Mouse (Mus musculus) embryonic facial prominence, embryonic 14.5 days (tissue): ENCODE data around the gene Mapk11. TPM values are rescaled to one million over a fixed set of nuclear protein-coding genes. Genes with fewer than 3 reads are reported as not detected.

Experiments
- ATAC-seq: fragments of 200-750 bp; cut with Nextera tagmentation; 2 replicates; pipeline ENCODE4 v1.8.0; 2017; ENCODE audit warnings: low read depth, moderate number of reproducible peaks, moderate TSS enrichment
- DNase-seq: peaks from one replicate; pipeline ENCODE4 v3.0.0-alpha.2; 2015; ENCODE audit warnings: low spot score
- H3K27ac ChIP-seq: fragments of 300-500 bp; sonication (generic); replicated peaks from 2 replicates; pipeline ENCODE4 v1.5.1; 2014; ENCODE audit warnings: low read depth, mild to moderate bottlenecking, low read length, moderate library complexity
- H3K27me3 ChIP-seq: fragments of 300-500 bp; sonication (generic); replicated peaks from 2 replicates; pipeline ENCODE4 v1.6.1; 2014; ENCODE audit warnings: low read length; ENCODE audit not compliant: control insufficient read depth, insufficient read depth
- H3K36me3 ChIP-seq: fragments of 300-500 bp; sonication (generic); 2 replicates; pipeline ENCODE4 v1.6.1; 2014; ENCODE audit warnings: low read length, mixed read lengths; ENCODE audit not compliant: control insufficient read depth, insufficient read depth
- H3K4me1 ChIP-seq: fragments of 300-500 bp; sonication (generic); 2 replicates; pipeline ENCODE4 v1.6.1; 2014; ENCODE audit warnings: antibody characterized with exemption, low read length; ENCODE audit not compliant: control insufficient read depth, insufficient read depth
- H3K4me2 ChIP-seq: fragments of 300-500 bp; sonication (generic); 2 replicates; pipeline ENCODE4 v1.6.1; 2014; ENCODE audit warnings: low read depth, mild to moderate bottlenecking, low read length, moderate library complexity, mixed read lengths
- H3K4me3 ChIP-seq: fragments of 300-500 bp; sonication (generic); 2 replicates; pipeline ENCODE4 v1.5.1; 2014; ENCODE audit warnings: low read depth, mild to moderate bottlenecking, low read length
- H3K9ac ChIP-seq: fragments of 300-500 bp; sonication (generic); 2 replicates; pipeline ENCODE4 v1.6.1; 2014; ENCODE audit warnings: low read depth, mild to moderate bottlenecking, low read length, moderate library complexity, mixed read lengths
- H3K9me3 ChIP-seq: fragments of 300-500 bp; sonication (generic); 2 replicates; pipeline ENCODE4 v1.6.1; 2016; ENCODE audit warnings: low read length; ENCODE audit not compliant: control insufficient read depth
- WGBS: fragments of 180-500 bp; shearing (Covaris S2); extraction: QIAGEN DNeasy Blood & Tissue Kit; methylation state at CpG from one replicate; pipeline ENCODE4 v1.1.7; 2014; 5-methylcytosine and 5-hydroxymethylcytosine counted together
- polyA plus RNA-seq: library from polyadenylated mRNA; unstranded; fragments of >200 nt; fragmentation: Nextera tagmentation; extraction: Ambion mirVana; gene quantifications from 2 replicates; pipeline ENCODE4 v1.2.1, GENCODE M21; 2014

The Mapk11 gene
- polyA plus RNA-seq, 1 experiment from 2014 or later = 8.6 TPM

DNA sequence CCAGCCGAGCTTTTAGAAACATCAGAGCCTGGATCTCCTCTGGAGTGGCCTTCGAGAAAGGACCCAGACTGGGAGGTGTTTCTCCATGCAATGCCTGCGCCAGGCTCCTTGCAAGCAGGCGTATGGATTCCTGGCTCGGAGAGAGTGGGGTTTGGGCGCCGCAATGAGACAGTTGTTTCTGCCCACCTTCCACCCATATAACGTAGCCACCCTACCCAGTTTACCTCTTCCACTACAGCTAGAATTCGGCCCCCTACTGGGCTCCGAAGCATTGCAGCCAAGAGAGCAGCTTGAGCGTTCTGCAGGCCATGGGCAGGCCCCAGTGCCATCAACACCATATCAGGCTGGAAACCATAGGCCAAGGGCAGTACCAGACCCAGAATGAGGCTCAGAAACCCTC, 25.8 kb downstream of the Mapk11 start:
- peak overlapping the region; percentile 89 for H3K9ac ChIP-seq
- H3K4me3 ChIP-seq = peak overlapping the region; percentile 93
- peaks cover 35% of the 10 kb centered on the region for H3K4me1 ChIP-seq
- ATAC-seq (no peak), DNase-seq (peak; percentile 30)
- no peaks in the 10 kb centered on the region for H3K27me3 ChIP-seq
- H3K27ac ChIP-seq = peak overlapping the region; percentile 90
- no peaks in the 10 kb centered on the region for H3K9me3 ChIP-seq
- peaks cover 29% of the 10 kb centered on the region for H3K36me3 ChIP-seq
- 31% methylated on average over 11 of the region's 11 CpGs for WGBS
- H3K4me2 ChIP-seq = peak overlapping the region; percentile 95

DNA sequence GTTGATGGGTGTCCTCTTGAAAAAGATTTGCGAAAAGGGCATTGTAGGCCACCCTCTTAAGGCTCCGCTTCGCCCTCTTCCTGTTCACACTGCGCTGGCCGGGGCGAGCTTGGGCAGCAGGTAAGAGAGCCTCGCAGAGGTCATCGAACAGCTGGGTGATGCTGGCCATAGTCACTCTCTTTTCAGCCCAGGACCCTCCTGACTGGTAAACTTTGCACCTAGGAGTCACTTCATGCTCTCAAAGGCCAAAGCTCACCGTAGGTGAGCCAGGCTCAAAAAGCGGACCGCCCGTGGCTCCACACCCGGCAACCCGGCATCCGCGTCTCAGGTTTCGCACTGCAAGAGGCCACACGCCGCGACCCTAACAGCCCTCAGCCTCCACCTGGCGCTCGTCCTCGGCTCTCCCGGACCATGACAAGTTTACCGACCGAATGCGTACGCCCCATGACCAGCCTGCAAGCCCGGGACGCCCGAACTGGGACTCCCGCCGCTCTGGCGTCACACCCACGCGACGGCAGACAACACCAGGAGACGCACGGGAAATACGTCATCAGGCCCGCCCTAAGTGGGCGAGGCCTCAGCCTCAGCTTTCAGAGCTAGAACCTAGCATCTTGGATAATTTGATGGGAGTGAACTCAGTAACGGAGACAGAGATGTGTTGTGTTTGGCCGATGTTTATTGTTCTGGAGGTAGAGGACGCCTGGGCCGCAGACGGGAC, 26.6 kb downstream of the Mapk11 start, which contains the start of gene Tubgcp6:
Gene Tubgcp6, minus strand, starts transcription at position 464 of the 718 bp plus-strand sequence.
- Histone ChIP-seq H3K36me3 (peaks cover 36% of the 10 kb centered on the region), H3K9ac (peak within 1 kb of the TSS; percentile 89), H3K4me1 (peaks cover 30% of the 10 kb centered on the region), H3K27me3 (no peaks in the 10 kb centered on the region), H3K9me3 (no peaks in the 10 kb centered on the region), H3K27ac (peak within 1 kb of the TSS; percentile 90), H3K4me3 (peak within 1 kb of the TSS; percentile 93), H3K4me2 (peak within 1 kb of the TSS; percentile 95)
- under 1% methylated on average over 47 of the region's 47 CpGs for WGBS
- DNase-seq (peak; percentile 97), ATAC-seq (peak; percentile 90)

DNA sequence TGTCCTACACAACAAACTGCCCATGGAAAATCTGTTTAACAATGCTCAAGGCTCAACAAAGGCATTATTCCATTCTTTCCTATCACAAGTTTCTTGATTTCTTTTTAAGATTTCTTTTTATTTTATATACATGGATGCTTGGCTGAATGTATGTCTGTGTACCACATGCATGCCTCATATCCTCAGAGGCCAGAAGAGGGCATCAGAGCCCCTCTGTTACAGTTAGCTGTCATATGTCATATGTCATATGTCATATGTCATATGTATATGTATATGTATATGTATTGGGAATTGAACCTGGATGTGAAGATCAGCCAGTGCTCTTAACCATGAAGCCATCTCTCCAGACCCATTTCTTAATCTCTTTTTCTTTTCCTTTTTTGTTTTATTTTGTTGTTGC, 31.4 kb downstream of the Mapk11 start:
- H3K27me3 ChIP-seq = no peaks in the 10 kb centered on the region
- no peak overlapping the region for H3K4me3 ChIP-seq
- no peak overlapping the region for H3K4me2 ChIP-seq
- H3K36me3 ChIP-seq = peaks cover 61% of the 10 kb centered on the region
- H3K27ac ChIP-seq = no peak overlapping the region
- DNase-seq = no peak
- ATAC-seq = no peak
- H3K4me1 ChIP-seq = peaks cover 19% of the 10 kb centered on the region
- H3K9ac ChIP-seq = no peak overlapping the region
- 0 out of 2 replicates have a peak, but pooled peaks cover 4% of the 10 kb centered on the region for H3K9me3 ChIP-seq

DNA sequence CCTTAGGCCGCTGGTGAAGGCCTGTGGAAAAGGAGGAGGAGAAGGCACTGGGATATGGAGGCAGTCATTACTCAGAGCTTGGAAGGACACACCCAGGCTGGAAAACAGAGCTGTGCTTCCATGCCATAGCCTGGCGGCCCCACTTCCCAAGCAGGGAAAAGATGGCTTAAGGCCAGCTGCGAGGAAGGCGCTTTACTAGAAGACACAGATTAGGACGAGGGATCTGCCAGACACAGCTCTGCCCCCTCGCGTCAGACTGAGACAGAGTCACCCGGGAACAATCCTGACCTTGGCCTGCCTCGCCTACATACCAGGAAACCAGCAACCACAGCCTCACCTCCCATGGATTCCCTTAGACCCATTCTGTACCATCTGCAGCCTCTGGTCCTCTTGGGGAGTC, 39.3 kb downstream of the Mapk11 start:
- H3K4me2 ChIP-seq = no peak overlapping the region
- ATAC-seq (no peak), DNase-seq (no peak)
- H3K4me1 ChIP-seq = no peaks in the 10 kb centered on the region
- H3K36me3 ChIP-seq = peaks cover 98% of the 10 kb centered on the region
- H3K27ac ChIP-seq = no peak overlapping the region
- no peaks in the 10 kb centered on the region for H3K27me3 ChIP-seq
- H3K9ac ChIP-seq = no peak overlapping the region
- H3K9me3 ChIP-seq = no peaks in the 10 kb centered on the region
- no peak overlapping the region for H3K4me3 ChIP-seq
- WGBS = 88% methylated on average over 9 of the region's 9 CpGs

DNA sequence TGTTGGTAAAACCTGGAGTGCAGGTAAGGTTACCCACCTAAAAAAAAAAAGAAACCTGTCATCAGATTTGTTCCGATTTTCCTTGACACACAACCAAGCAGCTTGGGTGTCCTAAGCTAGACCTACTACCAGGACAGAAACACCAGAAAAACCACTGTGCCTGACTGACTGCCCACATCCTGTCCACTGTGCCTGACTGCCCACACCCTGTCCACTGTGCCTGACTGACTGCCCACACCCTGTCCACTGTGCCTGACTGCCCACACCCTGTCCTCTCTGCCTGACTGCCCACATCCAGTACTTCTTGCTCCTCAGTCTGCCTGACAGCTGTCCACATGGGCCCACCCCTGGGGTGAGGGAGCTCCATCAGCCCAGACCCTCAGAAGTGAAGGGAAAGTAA, 42.5 kb downstream of the Mapk11 start:
- Histone ChIP-seq H3K9ac (no peak overlapping the region), H3K4me3 (no peak overlapping the region), H3K27ac (no peak overlapping the region), H3K27me3 (no peaks in the 10 kb centered on the region), H3K36me3 (peaks cover 100% of the 10 kb centered on the region), H3K9me3 (no peaks in the 10 kb centered on the region), H3K4me2 (no peak overlapping the region), H3K4me1 (no peaks in the 10 kb centered on the region)
- 100% methylated on average over 1 of the region's 1 CpGs for WGBS
- ATAC-seq (no peak), DNase-seq (no peak)

DNA sequence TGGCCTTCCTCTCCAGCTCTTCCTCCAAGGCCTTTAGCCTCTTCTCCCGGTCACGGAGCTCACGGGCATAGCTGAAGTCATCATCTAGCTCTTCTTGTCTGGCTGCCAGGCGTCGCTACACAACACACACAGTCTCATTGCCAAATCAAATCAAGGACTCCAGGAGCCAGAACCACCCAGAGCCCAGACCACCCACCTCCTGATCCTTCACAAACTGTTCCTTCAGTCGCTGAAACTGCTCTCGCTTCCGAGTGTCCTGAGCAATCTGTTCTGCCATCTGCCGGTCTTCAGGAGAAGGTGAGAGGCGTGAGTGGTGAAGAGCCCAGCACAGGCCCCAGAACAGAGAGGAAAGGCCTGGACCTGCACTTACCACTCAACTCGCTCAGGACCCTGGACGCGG, 43.4 kb downstream of the Mapk11 start:
- Histone ChIP-seq H3K4me3 (no peak overlapping the region), H3K27ac (no peak overlapping the region), H3K36me3 (peaks cover 100% of the 10 kb centered on the region), H3K4me2 (no peak overlapping the region), H3K9ac (no peak overlapping the region), H3K27me3 (no peaks in the 10 kb centered on the region), H3K4me1 (no peaks in the 10 kb centered on the region), H3K9me3 (no peaks in the 10 kb centered on the region)
- DNase-seq (no peak), ATAC-seq (no peak)
- 86% methylated on average over 13 of the region's 13 CpGs for WGBS

DNA sequence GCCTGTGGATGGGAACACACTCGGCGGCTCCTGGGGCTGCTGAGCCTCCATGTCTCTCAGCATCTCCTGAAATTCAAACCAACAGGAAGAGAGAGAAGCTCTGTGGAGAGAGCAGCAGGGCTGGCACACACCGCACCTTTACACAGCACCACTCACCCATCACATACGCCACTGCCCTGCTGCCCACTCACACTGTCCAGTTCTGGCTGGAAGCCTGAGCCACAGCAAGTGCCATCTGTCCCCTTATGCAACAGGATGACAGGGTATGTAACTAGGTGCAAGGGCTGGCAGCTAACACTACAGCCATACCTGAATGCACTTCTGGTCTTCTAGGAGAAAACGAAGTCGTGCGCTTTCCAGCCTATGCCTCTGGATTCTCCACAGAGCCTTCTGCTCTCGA, 45.0 kb downstream of the Mapk11 start:
- Histone ChIP-seq H3K4me2 (no peak overlapping the region), H3K27me3 (no peaks in the 10 kb centered on the region), H3K9me3 (no peaks in the 10 kb centered on the region), H3K9ac (no peak overlapping the region), H3K4me3 (no peak overlapping the region), H3K36me3 (peaks cover 100% of the 10 kb centered on the region), H3K27ac (no peak overlapping the region), H3K4me1 (no peaks in the 10 kb centered on the region)
- DNase-seq (no peak), ATAC-seq (no peak)
- WGBS = 86% methylated on average over 8 of the region's 8 CpGs

DNA sequence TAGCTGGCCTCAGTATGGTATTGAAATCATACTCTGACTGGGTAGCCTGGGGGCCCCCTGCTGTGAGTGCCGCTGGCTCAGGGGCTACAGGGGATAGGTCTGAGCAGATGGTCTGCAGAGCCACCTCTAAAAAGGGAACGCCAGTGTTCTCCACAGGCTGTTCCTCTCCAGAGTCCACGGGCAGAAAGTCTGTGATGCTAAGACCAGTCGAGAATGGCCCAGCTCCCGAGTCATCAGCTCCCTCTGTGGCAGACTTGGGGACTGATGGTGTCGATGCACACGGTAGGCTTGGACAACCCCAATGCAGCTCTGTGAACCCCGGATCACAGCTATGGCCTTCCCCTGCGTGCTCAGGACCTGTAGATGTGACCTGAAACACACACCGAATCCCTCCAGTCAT, 45.5 kb downstream of the Mapk11 start:
- H3K9ac ChIP-seq = no peak overlapping the region
- no peak for DNase-seq
- no peak for ATAC-seq
- H3K27ac ChIP-seq = no peak overlapping the region
- no peaks in the 10 kb centered on the region for H3K9me3 ChIP-seq
- H3K4me3 ChIP-seq = no peak overlapping the region
- no peaks in the 10 kb centered on the region for H3K27me3 ChIP-seq
- WGBS = 89% methylated on average over 10 of the region's 10 CpGs
- H3K4me1 ChIP-seq = no peaks in the 10 kb centered on the region
- no peak overlapping the region for H3K4me2 ChIP-seq
- H3K36me3 ChIP-seq = peaks cover 100% of the 10 kb centered on the region

DNA sequence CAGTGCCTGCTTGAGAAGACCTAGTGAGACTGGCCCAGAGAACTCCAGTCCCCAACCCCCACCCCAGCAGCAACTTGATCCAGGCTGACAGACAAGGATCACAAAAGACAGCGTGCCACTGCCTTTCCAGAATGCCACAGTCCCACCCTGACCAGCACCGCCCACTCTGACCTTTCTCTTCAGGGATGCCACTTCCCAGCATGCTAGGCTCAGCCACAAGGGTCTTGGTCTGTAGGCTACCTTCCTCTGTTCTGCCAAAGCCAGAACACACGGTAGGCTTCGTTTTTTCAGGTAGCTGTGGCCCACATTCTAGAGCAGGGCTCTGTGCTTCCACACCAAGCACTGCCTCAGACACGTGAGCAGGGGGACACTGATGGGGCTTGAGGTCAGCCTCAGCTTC, 46.8 kb downstream of the Mapk11 start:
- H3K36me3 ChIP-seq = peaks cover 98% of the 10 kb centered on the region
- whole genome bisulfite sequencing = 72% methylated on average over 5 of the region's 5 CpGs

More for the DNA sequence above, 46.8 kb downstream of the Mapk11 start:
- Histone ChIP-seq H3K4me1 (no peaks in the 10 kb centered on the region), H3K9me3 (no peaks in the 10 kb centered on the region), H3K9ac (no peak overlapping the region), H3K4me2 (no peak overlapping the region), H3K27ac (no peak overlapping the region), H3K27me3 (no peaks in the 10 kb centered on the region), H3K4me3 (no peak overlapping the region)
- ATAC-seq (no peak), DNase-seq (no peak)
